Mouse (Mus musculus) testis, postnatal 14 days (tissue): ENCODE data around the gene Olfr164.

Experiments
- DNase-seq: peaks from one replicate; pipeline ENCODE4 v3.0.0; 2021; ENCODE audit warnings: low spot score

The Olfr164 gene

GRCm38 (mm10) chr16:19313964-19314363, at the start of gene Olfr164:
TSS of gene Olfr164 (minus strand) at chr16:19314064.
- DNase-seq, result no peak

GRCm38 (mm10) chr16:19349111-19349510, 35.2 kb upstream of the Olfr164 start:
- no peak for DNase-seq

- DNase-seq, result no peak
Observed at GRCm38 (mm10) chr16:19263235-19263634, 50.6 kb downstream of the Olfr164 start.

DNA sequence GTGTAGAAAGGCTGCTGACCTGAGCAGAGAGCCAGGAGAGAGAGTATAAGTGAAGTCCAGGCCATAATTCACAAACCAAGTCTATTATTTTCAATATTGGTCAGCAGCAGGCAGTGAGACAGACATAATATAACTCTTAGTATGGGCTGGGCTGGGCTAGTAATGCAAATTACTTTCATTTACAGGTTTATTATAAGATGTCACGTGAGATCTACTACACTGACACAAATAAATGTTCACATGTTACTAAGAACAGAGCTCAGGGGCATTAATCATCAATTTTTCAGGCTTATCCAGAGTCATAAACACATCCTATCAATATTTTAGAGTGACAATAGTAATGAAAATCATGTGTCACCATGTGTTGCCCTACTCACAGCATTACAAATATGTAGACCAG, 53.1 kb downstream of the Olfr164 start:
- DNase-seq, result no peak

GRCm38 (mm10) chr16:19245835-19246234, 68.0 kb downstream of the Olfr164 start:
- DNase-seq, result no peak

- DNase-seq, result no peak
Observed at GRCm38 (mm10) chr16:19241539-19242025, 72.3 kb downstream of the Olfr164 start.

- no peak for DNase-seq
Observed at GRCm38 (mm10) chr16:19240792-19241538, 72.9 kb downstream of the Olfr164 start.

- no peak for DNase-seq
Observed at GRCm38 (mm10) chr16:19236719-19237118, 77.1 kb downstream of the Olfr164 start.
